Mouse (Mus musculus) lung, embryonic 15.5 days (tissue): ENCODE results near the gene Trem2. TPM values are rescaled to one million over a fixed set of nuclear protein-coding genes. Genes with fewer than 3 reads are reported as not detected.

Experiments used
- ATAC-seq: fragments of 200-750 bp; cut with Nextera tagmentation; 2 replicates; pipeline ENCODE4 v1.8.0; 2017; ENCODE audit warnings: moderate number of reproducible peaks, borderline replicate concordance; ENCODE audit not compliant: low FRiP score, low TSS enrichment; ENCODE audit errors: extremely low read depth
- H3K27ac ChIP-seq: fragments of 300-500 bp; sonication (generic); 2 replicates; pipeline ENCODE4 v1.5.1; 2015; ENCODE audit warnings: moderate library complexity, mild to moderate bottlenecking, inconsistent platforms
- H3K27me3 ChIP-seq: fragments of 300-500 bp; sonication (generic); 2 replicates; pipeline ENCODE4 v1.6.1; 2015; ENCODE audit warnings: inconsistent platforms
- H3K36me3 ChIP-seq: fragments of 300-500 bp; sonication (generic); 2 replicates; pipeline ENCODE4 v1.6.1; 2015; ENCODE audit warnings: inconsistent platforms
- H3K4me1 ChIP-seq: fragments of 300-500 bp; sonication (generic); 2 replicates; pipeline ENCODE4 v1.6.1; 2015; ENCODE audit warnings: inconsistent platforms
- H3K4me2 ChIP-seq: fragments of 300-500 bp; sonication (generic); 2 replicates; pipeline ENCODE4 v1.6.1; 2015; ENCODE audit warnings: inconsistent platforms, mild to moderate bottlenecking, moderate library complexity
- H3K4me3 ChIP-seq: fragments of 300-500 bp; sonication (generic); 2 replicates; pipeline ENCODE4 v1.5.1; 2015; ENCODE audit warnings: mild to moderate bottlenecking, inconsistent platforms
- H3K9ac ChIP-seq: fragments of 300-500 bp; sonication (generic); 2 replicates; pipeline ENCODE4 v1.6.1; 2015; ENCODE audit warnings: inconsistent platforms
- H3K9me3 ChIP-seq: fragments of 300-500 bp; sonication (generic); 2 replicates; pipeline ENCODE4 v1.6.1; 2016; ENCODE audit warnings: inconsistent platforms
- WGBS: fragments of 180-500 bp; shearing (Covaris S2); methylation state at CpG from one replicate; pipeline ENCODE4 v1.1.7; 2015; 5-methylcytosine and 5-hydroxymethylcytosine counted together
- polyA plus RNA-seq: library from polyadenylated mRNA; unstranded; fragments of >200 nt; fragmentation: Nextera tagmentation; extraction: Ambion mirVana; gene quantifications from 2 replicates; pipeline ENCODE4 v1.2.1, GENCODE M21; 2015

Trem2 gene
- polyA plus RNA-seq, 1 experiment from 2014 or later: 4.7 TPM

- Histone ChIP-seq H3K27me3 (no peaks in the 10 kb centered on the region), H3K4me3 (no peak overlapping the region), H3K9ac (no peak overlapping the region), H3K27ac (no peak overlapping the region), H3K9me3 (no peaks in the 10 kb centered on the region), H3K4me1 (no peaks in the 10 kb centered on the region), H3K36me3 (no peaks in the 10 kb centered on the region), H3K4me2 (no peak overlapping the region)
- ATAC-seq: no peak
Observed at GRCm38 (mm10) chr17:48379050-48379449, 32.8 kb downstream of the Trem2 start.

- Histone ChIP-seq H3K27me3 (no peaks in the 10 kb centered on the region), H3K27ac (no peak overlapping the region), H3K4me1 (no peaks in the 10 kb centered on the region), H3K36me3 (peaks cover 54% of the 10 kb centered on the region), H3K4me2 (no peak overlapping the region), H3K4me3 (no peak overlapping the region), H3K9me3 (no peaks in the 10 kb centered on the region), H3K9ac (no peak overlapping the region)
- 69% methylated on average over 2 of the region's 2 CpGs for WGBS
- ATAC-seq: no peak
Observed at GRCm38 (mm10) chr17:48385786-48386461, 39.7 kb downstream of the Trem2 start.

GRCm38 (mm10) chr17:48388666-48389065, 42.5 kb downstream of the Trem2 start:
- H3K4me3 ChIP-seq: no peak overlapping the region
- peaks cover 82% of the 10 kb centered on the region for H3K36me3 ChIP-seq
- H3K4me1 ChIP-seq: no peaks in the 10 kb centered on the region
- no peaks in the 10 kb centered on the region for H3K27me3 ChIP-seq
- 86% methylated on average over 2 of the region's 2 CpGs for WGBS
- H3K4me2 ChIP-seq: no peak overlapping the region
- ATAC-seq: no peak
- no peaks in the 10 kb centered on the region for H3K9me3 ChIP-seq
- H3K27ac ChIP-seq: no peak overlapping the region
- H3K9ac ChIP-seq: no peak overlapping the region

GRCm38 (mm10) chr17:48389442-48389841, 43.2 kb downstream of the Trem2 start:
- Histone ChIP-seq H3K27me3 (no peaks in the 10 kb centered on the region), H3K4me2 (no peak overlapping the region), H3K36me3 (peaks cover 89% of the 10 kb centered on the region), H3K4me1 (no peaks in the 10 kb centered on the region), H3K4me3 (no peak overlapping the region), H3K9me3 (no peaks in the 10 kb centered on the region), H3K27ac (no peak overlapping the region), H3K9ac (no peak overlapping the region)
- ATAC-seq: no peak
- WGBS: 88% methylated on average over 5 of the region's 5 CpGs

- no peak overlapping the region for H3K27ac ChIP-seq
- H3K27me3 ChIP-seq: no peaks in the 10 kb centered on the region
- WGBS: 79% methylated on average over 5 of the region's 5 CpGs
- H3K9ac ChIP-seq: no peak overlapping the region
- no peak for ATAC-seq
- H3K4me1 ChIP-seq: no peaks in the 10 kb centered on the region
- no peak overlapping the region for H3K4me3 ChIP-seq
- peaks cover 95% of the 10 kb centered on the region for H3K36me3 ChIP-seq
- no peaks in the 10 kb centered on the region for H3K9me3 ChIP-seq
- H3K4me2 ChIP-seq: no peak overlapping the region
Observed at GRCm38 (mm10) chr17:48391446-48391845, 45.2 kb downstream of the Trem2 start.

- H3K9ac ChIP-seq: no peak overlapping the region
- no peak overlapping the region for H3K4me2 ChIP-seq
- no peak overlapping the region for H3K27ac ChIP-seq
- no peaks in the 10 kb centered on the region for H3K4me1 ChIP-seq
- no peak for ATAC-seq
- H3K4me3 ChIP-seq: no peak overlapping the region
- WGBS: 90% methylated on average over 3 of the region's 3 CpGs
- H3K27me3 ChIP-seq: no peaks in the 10 kb centered on the region
- no peaks in the 10 kb centered on the region for H3K9me3 ChIP-seq
- peaks cover 90% of the 10 kb centered on the region for H3K36me3 ChIP-seq
Observed at GRCm38 (mm10) chr17:48392616-48393015, 46.4 kb downstream of the Trem2 start.

- no peaks in the 10 kb centered on the region for H3K9me3 ChIP-seq
Observed at GRCm38 (mm10) chr17:48401710-48402109, 55.5 kb downstream of the Trem2 start.

GRCm38 (mm10) chr17:48402751-48403150, 56.5 kb downstream of the Trem2 start:
- Histone ChIP-seq H3K27me3 (no peaks in the 10 kb centered on the region), H3K9me3 (no peaks in the 10 kb centered on the region), H3K27ac (no peak overlapping the region), H3K4me2 (no peak overlapping the region), H3K4me3 (no peak overlapping the region), H3K9ac (no peak overlapping the region), H3K4me1 (peaks cover 8% of the 10 kb centered on the region), H3K36me3 (peaks cover 24% of the 10 kb centered on the region)
- no peak for ATAC-seq
- WGBS: 87% methylated on average over 3 of the region's 3 CpGs

More at GRCm38 (mm10) chr17:48401710-48402109, 55.5 kb downstream of the Trem2 start:
- Histone ChIP-seq H3K27me3 (no peaks in the 10 kb centered on the region), H3K4me3 (no peak overlapping the region), H3K36me3 (peaks cover 30% of the 10 kb centered on the region), H3K9ac (no peak overlapping the region), H3K27ac (no peak overlapping the region), H3K4me1 (no peaks in the 10 kb centered on the region), H3K4me2 (no peak overlapping the region)
- ATAC-seq: no peak
- 87% methylated on average over 4 of the region's 4 CpGs for WGBS

Other genes starting within 250 kb of the Trem2 start
- gene 9830107B12Rik, start 200.1 kb upstream of the Trem2 start, polyA plus RNA-seq: not detected in 2 replicates
- 0.09 TPM in 1 of 2 replicates, not detected in the other for gene A530064D06Rik, start 179.1 kb upstream of the Trem2 start, polyA plus RNA-seq
- gene Trem1, start 113.6 kb upstream of the Trem2 start, polyA plus RNA-seq: 0.30 and 0.40 TPM in 2 replicates
- 0.38 and 0.55 TPM in 2 replicates for gene Trem3, start 98.6 kb upstream of the Trem2 start, polyA plus RNA-seq
- 0.13 and 0.37 TPM in 2 replicates for gene Treml4, start 82.1 kb upstream of the Trem2 start, polyA plus RNA-seq
- gene Treml2, start 46.9 kb upstream of the Trem2 start, polyA plus RNA-seq: 0.21 and 0.62 TPM in 2 replicates
- 0.39 and 0.43 TPM in 2 replicates for gene B430306N03Rik, start 30.3 kb upstream of the Trem2 start, polyA plus RNA-seq
- 2.7 and 2.9 TPM in 2 replicates for gene Treml1, start 13.5 kb downstream of the Trem2 start, polyA plus RNA-seq
- gene Nfya, start 63.5 kb downstream of the Trem2 start, polyA plus RNA-seq: 17.0 and 19.9 TPM in 2 replicates
- gene Oard1, start 63.6 kb downstream of the Trem2 start, polyA plus RNA-seq: 70.6 and 75.7 TPM in 2 replicates
- 7.5 and 8.7 TPM in 2 replicates for gene Apobec2, start 86.5 kb downstream of the Trem2 start, polyA plus RNA-seq
- gene Tspo2, start 105.1 kb downstream of the Trem2 start, polyA plus RNA-seq: 3.6 and 3.8 TPM in 2 replicates
- 2.0 and 2.4 TPM in 2 replicates for gene Unc5cl, start 108.5 kb downstream of the Trem2 start, polyA plus RNA-seq